Mouse (Mus musculus): Measurements from ENCODE around the gene Gm5773. TPM values are rescaled to one million over a fixed set of nuclear protein-coding genes. Genes with fewer than 3 reads are reported as not detected.
"Not testable (repeated sequence)": the region's sequence is repeated elsewhere in the genome, so short reads cannot be mapped to it uniquely, and the experiment has no call there.

Gm5773 gene
- not detected in 2 replicates for polyA plus RNA-seq (2015; fragmentation: Nextera tagmentation; extraction: Ambion mirVana)

GRCm38 (mm10) chr3:93772700-93773099 is at the start of gene Gm5773:
Gm5773 (plus strand) TSS chr3:93773000.
- not testable (repeated sequence) for DNase-seq; H3K4me3 ChIP-seq (replicated peaks); H3K36me3 ChIP-seq; H3K27me3 ChIP-seq; ATAC-seq (ENCODE audit: low read depth); H3K4me2 ChIP-seq; H3K27ac ChIP-seq; H3K9me3 ChIP-seq (replicated peaks); H3K4me1 ChIP-seq (replicated peaks); H3K9ac ChIP-seq
- WGBS (ENCODE audit: insufficient replicate concordance): 44% methylated on average over 1 of the region's 1 CpGs

GRCm38 (mm10) chr3:93745475-93745874 is 27.3 kb upstream of the Gm5773 start:
- 80% methylated on average over 1 of the region's 1 CpGs for WGBS (ENCODE audit: insufficient replicate concordance)
- not testable (repeated sequence) for H3K9me3 ChIP-seq (replicated peaks); DNase-seq

GRCm38 (mm10) chr3:93754022-93754421 is 18.8 kb upstream of the Gm5773 start:
- H3K4me1 ChIP-seq (replicated peaks); H3K27ac ChIP-seq; H3K36me3 ChIP-seq; H3K4me3 ChIP-seq (replicated peaks); H3K27me3 ChIP-seq; H3K9ac ChIP-seq; DNase-seq; ATAC-seq (ENCODE audit: low read depth); H3K9me3 ChIP-seq (replicated peaks); H3K4me2 ChIP-seq: not testable (repeated sequence)
- WGBS (ENCODE audit: insufficient replicate concordance): 80% methylated on average over 18 of the region's 18 CpGs

More at GRCm38 (mm10) chr3:93745475-93745874, 27.3 kb upstream of the Gm5773 start:
- not testable (repeated sequence) for H3K4me3 ChIP-seq (replicated peaks); H3K9ac ChIP-seq; H3K4me2 ChIP-seq; H3K27ac ChIP-seq; H3K36me3 ChIP-seq; ATAC-seq (ENCODE audit: low read depth); H3K4me1 ChIP-seq (replicated peaks); H3K27me3 ChIP-seq

GRCm38 (mm10) chr3:93796098-93796497 is 23.3 kb downstream of the Gm5773 start, which contains the start of gene Tdpoz4:
Tdpoz4 (plus strand) TSS chr3:93796398.
- not testable (repeated sequence) for H3K9ac ChIP-seq; DNase-seq; H3K36me3 ChIP-seq; H3K9me3 ChIP-seq (replicated peaks); H3K4me3 ChIP-seq (replicated peaks); H3K4me1 ChIP-seq (replicated peaks); H3K27me3 ChIP-seq; H3K27ac ChIP-seq; H3K4me2 ChIP-seq; ATAC-seq (ENCODE audit: low read depth)

GRCm38 (mm10) chr3:93813341-93813740 is 40.5 kb downstream of the Gm5773 start:
- H3K9ac ChIP-seq; H3K27me3 ChIP-seq; H3K4me2 ChIP-seq; H3K27ac ChIP-seq; H3K9me3 ChIP-seq (replicated peaks); H3K36me3 ChIP-seq; H3K4me3 ChIP-seq (replicated peaks); DNase-seq; H3K4me1 ChIP-seq (replicated peaks); ATAC-seq (ENCODE audit: low read depth): not testable (repeated sequence)

Other genes starting within 250 kb of the Gm5773 start
- 69.5 and 71.2 TPM in 2 replicates for gene S100a10, start 217.9 kb upstream of the Gm5773 start, polyA plus RNA-seq (2015; fragmentation: Nextera tagmentation; extraction: Ambion mirVana)
- gene Tdpoz2, start 120.3 kb upstream of the Gm5773 start, polyA plus RNA-seq (2015; fragmentation: Nextera tagmentation; extraction: Ambion mirVana): not detected in 2 replicates
- gene Tdpoz1, start 96.7 kb upstream of the Gm5773 start, polyA plus RNA-seq (2015; fragmentation: Nextera tagmentation; extraction: Ambion mirVana): not detected in 2 replicates
- gene Gm37596, start 79.9 kb upstream of the Gm5773 start, polyA plus RNA-seq (2015; fragmentation: Nextera tagmentation; extraction: Ambion mirVana): not detected in 2 replicates
- gene Tdpoz4, start 23.4 kb downstream of the Gm5773 start, polyA plus RNA-seq (2015; fragmentation: Nextera tagmentation; extraction: Ambion mirVana): not detected in 2 replicates
- gene Tdpoz3, start 53.0 kb downstream of the Gm5773 start, polyA plus RNA-seq (2015; fragmentation: Nextera tagmentation; extraction: Ambion mirVana): not detected in 2 replicates
- gene Gm9117, start 170.5 kb downstream of the Gm5773 start, polyA plus RNA-seq (2015; fragmentation: Nextera tagmentation; extraction: Ambion mirVana): not detected in 2 replicates
- not detected in 2 replicates for gene Tdpoz5, start 188.3 kb downstream of the Gm5773 start, polyA plus RNA-seq (2015; fragmentation: Nextera tagmentation; extraction: Ambion mirVana)

All from liver, embryonic 13.5 days (tissue).